Mouse (Mus musculus): ENCODE measurements at regions not wholly inside any gene's neighbourhood (a gene's known extent, or its start where the extent isn't known, plus 50 kb on each side); places are given as distances from the start of the nearest gene placed in this dataset.

DNA sequence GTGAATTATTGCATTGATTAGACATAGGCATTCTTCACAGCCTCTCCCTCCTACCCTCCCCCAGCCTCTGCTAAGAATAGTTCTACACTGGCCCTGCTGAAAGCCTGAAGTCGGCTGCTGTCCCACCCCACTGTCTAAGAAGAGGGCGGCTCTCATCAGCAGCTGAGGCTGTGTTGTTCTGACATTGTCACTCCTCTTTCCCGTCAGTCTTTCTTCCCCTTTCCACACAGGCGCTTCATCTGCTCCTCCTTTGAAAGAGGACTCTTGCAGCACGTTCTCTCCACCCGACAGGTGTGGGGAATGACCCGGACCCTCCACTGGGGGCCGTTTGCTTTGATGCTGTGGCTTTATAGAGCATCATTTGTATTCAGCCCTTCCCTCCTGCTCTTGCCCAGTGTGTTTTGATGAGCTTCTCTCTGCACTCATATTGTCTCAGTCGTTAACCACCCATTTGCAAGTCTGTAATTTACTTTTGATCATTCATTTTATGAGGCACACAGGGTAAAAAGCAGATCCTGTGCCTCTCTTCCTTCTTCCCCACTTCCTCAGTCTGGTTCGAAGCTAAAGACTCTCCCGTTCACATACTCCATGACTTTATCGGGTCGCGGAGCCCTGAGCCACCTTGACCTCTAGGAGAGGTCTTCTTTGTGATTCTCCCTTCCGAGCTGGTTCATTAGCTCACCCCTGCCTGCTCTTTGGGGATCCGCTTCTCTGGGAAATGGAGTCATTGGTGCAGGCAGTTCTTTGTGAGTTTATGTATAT lies 142.2 kb upstream of the Snx19 start:
- DNase-seq (ENCODE audit: low spot score in 2 of 2): no peak

DNA sequence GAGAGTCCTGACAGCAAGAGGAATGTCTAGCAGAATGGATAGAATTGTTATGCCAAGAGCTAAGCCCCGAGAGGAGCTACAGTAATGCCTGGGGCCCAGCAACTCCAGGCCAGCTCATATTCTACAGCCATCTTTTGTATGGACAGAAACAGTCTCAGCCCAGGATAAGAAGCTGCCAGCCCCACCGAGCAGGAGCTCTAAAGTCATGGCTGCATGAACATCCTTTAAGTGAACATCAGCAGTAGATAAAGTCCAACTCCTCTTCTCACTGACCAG lies 141.6 kb upstream of the Snx19 start:
- DNase-seq (ENCODE audit: low spot score in 2 of 2): no peak

DNA sequence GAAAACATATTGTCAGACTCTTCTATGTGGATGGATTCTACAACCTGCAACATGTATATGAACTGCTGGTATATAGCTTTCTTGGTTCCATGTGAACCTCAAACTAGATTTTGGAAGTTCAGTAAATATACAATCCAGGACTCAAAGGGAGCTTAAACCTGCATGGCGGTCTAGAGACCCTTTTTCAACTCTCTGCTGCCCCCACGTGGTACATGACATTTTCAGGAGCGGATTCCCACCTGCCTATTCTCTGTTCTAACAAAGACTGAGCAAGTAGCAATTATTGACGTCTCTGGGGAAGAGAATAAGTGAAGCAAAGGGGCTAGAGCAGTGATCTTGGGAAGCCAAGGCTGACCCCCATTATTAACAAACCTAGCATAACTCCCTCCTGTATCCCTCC lies 127.1 kb upstream of the Snx19 start:
- DNase-seq (ENCODE audit: low spot score in 2 of 2): no peak

DNA sequence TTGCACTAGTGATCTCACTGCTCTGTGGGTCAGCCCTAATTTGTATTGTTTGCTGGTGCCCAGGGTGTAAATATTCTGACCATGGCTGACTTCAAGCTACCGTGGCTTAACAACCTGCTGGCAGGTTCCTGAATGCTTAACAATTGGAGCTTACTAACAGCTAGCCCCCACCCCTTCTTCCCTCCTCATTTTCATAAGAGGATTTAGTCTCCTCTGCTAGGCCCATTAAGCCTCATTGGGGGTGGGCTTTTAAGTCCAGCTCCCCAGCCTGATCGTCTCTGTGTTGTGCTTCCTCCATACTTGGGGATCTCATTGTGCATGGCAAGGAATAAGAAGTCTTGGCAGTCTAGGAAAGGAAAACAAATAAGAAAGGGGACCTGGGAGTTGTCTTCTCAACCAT lies 118.6 kb upstream of the Snx19 start:
- no peak for DNase-seq (ENCODE audit: low spot score in 2 of 2)

DNA sequence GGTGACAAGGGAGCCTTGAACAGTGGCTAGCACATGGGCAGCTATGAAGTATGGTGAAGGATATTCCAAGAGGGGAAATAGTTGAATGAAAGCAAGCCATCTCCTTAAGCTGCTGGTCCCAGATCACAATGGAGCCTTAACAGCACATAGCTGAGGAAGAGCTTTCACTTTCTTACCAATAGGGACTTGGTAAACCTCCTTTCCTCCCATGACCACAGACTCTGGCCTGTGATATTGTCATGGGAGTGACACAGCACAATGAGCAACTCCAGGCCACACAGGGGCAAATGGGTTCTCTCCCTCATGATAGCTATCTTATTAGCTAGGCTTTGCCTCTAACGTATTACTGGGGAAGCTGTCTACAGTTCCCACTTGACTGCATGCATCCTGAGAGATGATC lies 113.5 kb upstream of the Snx19 start:
- no peak for DNase-seq (ENCODE audit: low spot score in 2 of 2)

DNA sequence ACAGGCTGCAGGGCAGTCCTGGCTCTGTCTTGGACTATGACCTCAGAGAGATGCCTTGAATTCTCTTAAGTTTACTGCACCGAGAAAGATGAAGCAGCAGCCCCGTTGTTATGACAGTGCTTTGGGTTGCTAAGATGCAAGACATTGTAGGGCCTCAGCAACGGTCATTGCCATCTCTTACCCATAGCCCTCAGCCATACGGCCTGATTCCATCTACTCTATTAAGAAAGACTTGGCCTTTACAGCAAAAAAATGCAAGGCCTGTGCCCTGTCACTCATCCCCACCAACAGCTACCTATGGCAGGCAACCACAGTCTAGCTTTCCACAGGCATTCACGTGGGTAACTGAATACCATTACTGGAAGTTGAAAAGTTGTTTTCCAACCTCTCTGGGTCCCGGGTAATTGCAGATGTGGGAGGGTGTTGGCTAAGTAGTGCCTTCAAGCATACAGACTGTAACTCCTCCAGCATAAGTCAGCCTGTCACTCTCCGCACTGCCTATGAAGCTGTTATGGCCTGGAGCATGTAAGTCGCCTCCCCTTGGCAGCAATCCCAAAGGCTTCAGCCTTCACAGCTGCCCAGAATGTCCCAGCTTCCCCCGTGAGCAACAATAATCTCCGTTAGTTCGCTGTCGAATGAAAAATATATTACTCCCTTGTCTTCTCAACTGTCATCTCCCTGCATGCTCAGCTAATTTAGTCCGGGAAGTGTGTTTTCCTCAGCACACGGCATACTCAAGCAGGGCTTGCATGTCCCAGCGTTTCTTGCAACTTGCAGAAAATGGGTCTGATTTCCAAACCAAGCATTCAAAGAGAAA lies 112.3 kb upstream of the Snx19 start:
- peak in 1 of 2 experiments; percentile 1 for DNase-seq (ENCODE audit: low spot score in 2 of 2)

DNA sequence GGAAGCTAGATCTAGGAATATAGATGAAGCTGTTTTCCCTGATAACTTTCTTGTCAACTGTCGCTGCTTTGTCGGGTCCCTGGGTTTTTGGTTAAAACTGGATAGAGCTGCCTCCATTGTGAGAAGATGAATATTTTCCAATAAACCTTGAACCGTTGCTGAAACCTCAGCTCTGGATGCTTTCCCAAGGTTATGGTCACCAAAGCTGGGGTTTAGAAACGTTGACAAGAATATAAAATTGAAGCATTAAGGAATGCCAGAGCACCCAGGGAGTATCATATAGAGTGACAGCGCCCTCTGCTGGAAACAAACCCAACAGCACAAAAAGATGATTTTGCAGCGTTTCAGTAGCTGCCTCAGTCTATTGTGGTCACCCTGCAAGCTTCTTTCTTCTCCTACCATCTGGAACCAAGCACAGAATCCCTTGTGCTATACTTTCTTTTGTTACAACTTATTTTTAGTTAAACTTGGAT lies 111.7 kb upstream of the Snx19 start:
- no peak for DNase-seq (ENCODE audit: low spot score in 2 of 2)

DNA sequence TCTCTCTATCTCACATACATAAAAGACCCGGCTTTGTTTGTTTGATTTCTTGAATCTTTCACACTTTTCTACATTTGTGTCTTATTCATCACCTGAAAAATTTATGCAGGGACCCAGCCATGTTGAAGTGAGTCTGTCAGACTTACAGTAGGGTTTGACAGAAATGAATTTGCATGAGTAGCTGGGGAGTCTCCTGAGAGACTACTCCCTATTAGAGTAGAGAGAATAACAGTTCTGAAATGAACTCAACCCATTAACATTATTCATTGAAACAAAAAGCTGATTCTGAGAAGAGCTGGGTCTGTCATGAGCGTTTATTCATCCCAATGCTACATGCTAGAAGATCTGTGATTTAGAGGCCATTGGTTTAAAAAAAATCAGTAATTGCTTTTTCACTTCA lies 82.0 kb upstream of the Snx19 start:
- DNase-seq (ENCODE audit: low spot score in 2 of 2): no peak

DNA sequence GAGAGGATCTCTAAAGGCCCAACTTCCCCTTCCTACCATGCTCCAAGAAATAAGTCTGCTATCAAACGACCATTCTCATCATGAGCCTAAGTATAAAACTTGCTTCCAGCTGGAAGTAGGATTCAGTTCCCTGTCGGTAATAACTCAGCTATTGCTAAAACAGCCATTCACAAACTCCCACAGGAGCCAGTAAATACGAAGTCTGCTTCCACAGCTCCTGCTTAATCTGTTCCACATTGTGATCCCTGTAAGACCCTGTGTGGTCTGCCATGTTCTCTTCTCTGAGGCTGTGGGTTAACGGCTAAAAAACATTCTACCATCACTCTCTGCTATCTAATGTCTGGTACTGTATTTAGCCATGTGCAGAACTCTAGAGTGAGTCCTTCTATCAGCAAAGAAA lies 72.9 kb upstream of the Snx19 start:
- no peak for DNase-seq (ENCODE audit: low spot score in 2 of 2)

DNA sequence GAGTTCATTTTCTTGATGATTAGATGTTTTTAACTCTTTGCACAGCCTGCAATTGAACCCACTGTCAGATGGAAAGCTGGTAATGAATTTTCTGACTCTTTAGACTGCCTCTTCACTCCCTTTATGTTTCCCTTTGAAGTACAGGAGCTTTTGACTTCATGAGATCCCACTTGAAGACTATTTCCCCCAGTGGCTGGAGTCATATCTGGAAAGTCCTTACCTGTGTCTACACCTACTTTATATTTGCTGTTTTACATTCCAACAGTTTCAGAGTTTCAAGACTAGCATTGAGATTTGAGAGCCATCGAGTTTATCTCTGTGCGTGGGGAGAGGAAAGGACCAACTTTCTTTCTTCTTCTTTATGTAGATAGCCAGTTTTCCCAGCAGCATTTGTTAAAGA lies 71.3 kb upstream of the Snx19 start:
- no peak for DNase-seq (ENCODE audit: low spot score in 2 of 2)

DNA sequence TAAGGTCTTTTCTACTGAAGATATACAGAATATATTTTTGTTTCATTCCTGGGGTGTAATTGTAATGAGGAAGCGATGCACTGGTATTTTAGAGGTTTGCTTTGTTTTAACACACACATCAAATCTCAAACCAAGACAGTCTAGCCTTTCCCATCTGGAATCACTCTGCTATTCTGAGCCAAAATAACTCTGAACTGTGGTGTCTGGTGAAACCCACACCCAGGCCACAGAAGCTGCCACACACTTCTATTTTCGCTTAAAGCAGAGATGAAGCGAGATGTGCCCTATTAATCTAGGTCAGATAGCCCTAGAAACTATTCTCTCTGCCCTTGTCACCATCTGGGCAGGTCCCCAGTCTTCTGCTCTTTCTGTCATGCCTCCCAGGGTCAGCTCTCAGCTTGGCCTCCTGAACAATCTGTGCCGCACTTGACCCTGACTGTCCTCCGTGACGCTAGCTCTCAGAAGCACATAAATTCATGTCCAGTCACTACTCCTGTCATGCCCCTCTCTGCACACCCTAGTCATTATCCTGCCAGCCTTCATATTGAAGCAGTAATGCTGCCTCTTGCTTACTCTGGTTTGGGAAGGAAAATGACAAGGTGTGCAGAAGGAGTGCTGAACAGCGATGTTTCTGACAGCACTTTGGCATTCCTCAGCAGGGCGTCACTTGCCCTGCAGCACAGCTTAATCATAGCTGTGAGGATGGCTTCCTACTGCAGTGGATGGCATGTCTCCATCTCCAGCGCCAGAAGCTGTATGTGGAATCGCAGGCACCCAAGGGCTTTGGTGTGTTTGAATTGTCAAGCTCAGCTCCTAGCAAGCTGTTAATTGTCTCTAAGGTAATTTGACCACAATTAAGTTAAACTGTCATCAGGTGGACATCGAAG lies 57.1 kb upstream of the Snx19 start:
- no peak for DNase-seq (ENCODE audit: low spot score in 2 of 2)

DNA sequence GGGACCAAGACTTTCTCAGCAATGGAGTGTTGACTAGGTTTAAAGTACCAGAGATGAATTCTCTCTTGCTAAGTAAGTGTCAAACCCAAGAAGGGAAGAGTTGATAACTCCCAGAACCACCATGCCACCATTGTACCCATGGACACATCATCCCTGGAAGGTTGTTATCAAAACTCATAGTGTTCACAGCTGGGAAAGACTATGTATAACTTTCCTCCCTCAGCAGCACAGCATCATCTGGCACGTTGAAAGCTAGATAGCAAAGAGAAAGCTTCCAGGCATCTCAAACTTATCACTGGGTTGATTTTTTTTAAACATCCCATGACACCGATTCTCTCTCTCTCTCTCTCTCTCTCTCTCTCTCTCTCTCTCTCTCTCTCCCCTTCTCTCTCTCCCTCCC lies 56.1 kb upstream of the Snx19 start:
- no peak for DNase-seq (ENCODE audit: low spot score in 2 of 2)

DNA sequence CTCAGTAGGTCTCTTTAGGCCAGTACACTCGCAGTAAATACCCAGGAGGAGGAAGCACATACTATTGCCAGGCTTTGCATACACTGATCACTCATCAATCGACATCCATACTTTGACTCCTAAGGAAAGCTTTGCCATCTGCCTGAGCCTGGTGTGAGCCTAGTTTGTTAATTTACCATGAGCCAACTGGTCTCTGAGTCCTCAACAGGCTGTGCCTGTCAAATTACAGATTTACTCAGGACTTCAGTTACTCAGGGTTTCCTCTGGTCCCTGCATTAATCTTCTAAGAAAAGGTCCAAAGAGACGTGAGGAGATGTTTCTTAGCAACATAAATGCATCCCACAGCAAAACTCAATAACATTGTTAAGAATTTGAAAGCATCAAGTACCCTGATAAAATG lies 50.0 kb upstream of the Snx19 start:
- no peak for DNase-seq (ENCODE audit: low spot score in 2 of 2)
